Mouse (Mus musculus) E14TG2a.4 (cell line): ENCODE measurements around the gene Gm49337.

Experiments used
- CTCF ChIP-seq: conservative IDR thresholded peaks from 2 replicates; pipeline ENCODE4 v1.5.1; 2014; ENCODE audit warnings: low read length
- NANOG ChIP-seq: IDR thresholded peaks from 2 replicates; pipeline ENCODE4 v1.6.1; 2014; ENCODE audit warnings: borderline replicate concordance, low read length, mixed read lengths
- POU5F1 ChIP-seq: IDR thresholded peaks from 2 replicates; pipeline ENCODE4 v1.6.1; 2014; ENCODE audit warnings: low read length, borderline replicate concordance

GRCm38 (mm10) chr4:116222843-116223119 is 49.6 kb downstream of the Gm49337 start:
- TF ChIP-seq NANOG (no peak), CTCF (no peak), POU5F1 (no peak)
